Mouse (Mus musculus) thymus, postnatal 10 days (tissue): ENCODE data around the gene Psg29.

ENCODE experiments used
- DNase-seq, 2 experiments: peaks; one replicate each; pipeline ENCODE4 v3.0.0; 2021; ENCODE audit warnings: low spot score in 2 of 2

Gene Psg29

DNA sequence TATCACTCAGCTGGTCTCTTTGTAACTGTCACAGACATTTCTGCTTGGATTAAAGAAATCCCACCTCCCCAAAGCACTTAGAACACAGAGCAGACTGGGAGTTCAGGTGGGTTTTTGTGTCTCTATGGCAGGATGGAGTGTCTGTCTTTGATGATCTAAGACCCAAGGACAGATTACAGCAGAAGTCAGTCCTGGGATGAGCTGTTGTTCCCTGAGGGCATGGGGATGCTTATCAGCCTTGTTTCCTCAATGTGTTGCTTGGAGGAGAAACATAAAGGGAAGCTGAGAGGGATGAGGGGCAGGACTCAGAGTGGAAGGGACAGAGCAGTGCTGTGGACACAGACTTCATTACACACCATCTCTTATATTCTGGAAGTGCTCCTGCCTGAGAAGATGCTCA, at the start of gene Psg29:
Gene Psg29 (plus strand): TSS at position 301 of the 400 bp plus-strand sequence.
- no peak for DNase-seq

- DNase-seq = peak; percentile 17 to 37
Measured at GRCm38 (mm10) chr7:17155634-17156033, 47.6 kb upstream of the Psg29 start.

DNA sequence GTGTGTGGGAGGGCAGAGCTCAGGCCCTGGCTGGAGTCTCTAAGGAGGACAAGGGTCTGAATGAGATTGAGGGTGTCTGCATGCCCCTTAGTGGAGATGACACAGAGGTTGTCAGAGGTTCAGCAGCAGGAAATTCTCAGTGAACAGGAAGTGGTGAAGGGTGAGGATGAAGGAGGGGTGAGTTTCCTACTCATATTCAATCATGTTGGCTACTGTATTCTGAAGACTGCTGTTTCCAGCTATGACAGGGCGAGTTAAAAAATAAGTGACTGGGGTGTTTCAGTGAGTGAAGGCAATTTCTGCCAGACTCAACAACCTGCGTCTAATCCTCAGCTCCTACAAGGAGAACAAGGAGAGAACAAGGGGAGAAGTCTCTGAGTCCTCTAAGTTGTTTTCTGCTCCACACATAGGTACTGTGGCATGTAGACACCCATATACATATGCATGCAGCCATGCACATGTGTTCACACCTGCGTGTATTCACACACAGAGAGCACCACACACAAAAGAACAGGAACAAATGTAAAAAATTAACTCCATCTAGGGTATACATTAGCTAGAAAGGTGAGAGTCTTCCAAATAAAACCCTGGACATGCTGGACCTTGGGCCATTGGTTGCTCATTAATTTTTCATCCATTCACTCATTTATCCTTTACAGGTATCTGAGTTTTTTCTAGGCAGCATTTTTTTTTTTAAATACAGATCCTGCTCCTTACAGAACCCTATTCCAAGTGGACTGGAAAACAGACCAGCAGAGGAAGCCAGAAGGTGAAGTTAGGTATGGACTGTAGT, 46.2 kb upstream of the Psg29 start:
- DNase-seq = no peak

GRCm38 (mm10) chr7:17159011-17159410, 44.3 kb upstream of the Psg29 start:
- DNase-seq = no peak

DNA sequence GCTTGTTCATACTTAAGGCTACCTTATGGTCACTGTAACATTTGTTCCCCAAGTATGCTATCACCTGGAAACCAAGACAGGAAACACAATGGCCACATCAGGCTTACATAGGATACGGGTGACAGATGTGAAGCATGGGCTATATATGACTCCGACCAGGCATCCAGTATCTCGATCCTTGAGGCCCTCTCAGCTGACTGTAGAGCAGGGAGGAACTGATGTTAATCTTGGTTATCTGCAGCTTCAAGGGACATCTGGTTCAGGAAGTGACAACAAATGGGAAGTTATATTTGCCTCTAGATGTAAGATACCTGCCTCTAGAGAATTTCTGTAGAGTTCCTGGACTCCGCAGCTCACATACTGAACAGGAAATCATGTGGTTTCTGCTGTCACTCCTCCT, 31.4 kb upstream of the Psg29 start:
- no peak for DNase-seq

DNA sequence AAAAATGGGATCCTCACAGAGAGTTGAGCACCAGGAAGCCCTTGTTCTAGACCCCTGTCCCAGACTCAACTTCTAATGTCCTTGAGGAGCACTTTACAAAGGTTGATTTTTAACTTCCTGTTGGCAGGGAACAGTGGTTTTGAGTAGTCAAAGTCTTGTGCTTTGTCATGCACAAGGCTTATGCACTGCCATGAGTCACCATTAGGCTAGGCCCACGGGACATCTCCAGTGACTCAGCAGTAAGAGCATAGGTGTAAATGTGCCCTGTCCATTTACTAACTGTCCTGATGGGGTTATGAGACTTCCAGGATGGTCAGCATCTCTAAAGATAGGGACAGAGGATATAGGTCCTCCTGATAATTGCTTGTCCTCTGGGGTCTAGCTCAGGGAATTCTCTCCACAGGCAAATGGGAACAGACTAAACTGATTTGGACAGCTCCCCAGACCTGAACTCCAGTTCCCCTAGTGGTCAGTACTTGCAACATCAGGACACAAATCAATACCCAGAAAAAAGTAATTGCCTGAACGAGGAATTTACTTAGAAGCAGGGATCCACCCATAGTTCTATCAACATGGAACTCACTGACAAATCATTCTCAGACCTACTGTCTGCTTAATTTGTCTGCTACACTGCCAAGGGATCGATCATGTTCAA, 2.4 kb downstream of the Psg29 start:
- DNase-seq = no peak
